Mouse (Mus musculus) right cerebral cortex, adult 18-20 months (tissue): Measurements from ENCODE around the gene Ankrd27.

Source experiments
- DNase-seq: peaks from one replicate; pipeline ENCODE4 v3.0.0; 2022; ENCODE audit warnings: mixed read lengths

Ankrd27 gene

DNA sequence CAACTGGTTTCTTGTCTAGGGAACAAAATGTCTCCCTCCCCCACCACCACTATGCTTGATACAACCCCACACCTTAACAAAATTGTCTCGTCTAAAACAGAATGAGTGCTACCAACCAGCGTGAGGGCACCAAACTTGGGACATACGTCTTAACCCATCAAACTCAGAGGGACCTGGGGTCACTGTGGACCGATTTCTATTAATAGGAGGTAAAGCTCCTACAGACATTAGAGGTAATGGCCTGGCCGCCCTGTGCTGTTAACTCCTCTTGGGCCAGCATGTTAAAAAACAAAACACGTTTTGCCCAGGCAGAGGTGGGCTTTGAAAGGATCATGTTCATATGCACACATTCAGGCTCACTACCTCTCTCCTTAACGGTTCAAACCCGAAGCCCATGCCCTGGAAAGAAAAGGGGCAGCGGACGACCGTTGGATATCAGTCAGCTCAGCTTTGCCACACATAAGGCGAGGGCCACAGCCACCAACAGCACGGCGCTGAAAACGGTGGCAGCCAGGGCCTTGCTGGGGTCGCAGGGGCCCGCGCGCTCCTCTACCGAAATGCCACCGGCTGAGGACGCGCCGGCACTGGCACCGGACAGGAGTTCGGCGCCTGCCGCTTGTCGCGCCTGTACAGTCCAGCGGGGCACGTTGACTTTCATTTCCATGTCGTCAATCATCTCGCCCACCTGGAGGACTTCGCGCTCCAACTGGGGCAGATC lies 1.8 kb upstream of the Ankrd27 start:
- no peak for DNase-seq

DNA sequence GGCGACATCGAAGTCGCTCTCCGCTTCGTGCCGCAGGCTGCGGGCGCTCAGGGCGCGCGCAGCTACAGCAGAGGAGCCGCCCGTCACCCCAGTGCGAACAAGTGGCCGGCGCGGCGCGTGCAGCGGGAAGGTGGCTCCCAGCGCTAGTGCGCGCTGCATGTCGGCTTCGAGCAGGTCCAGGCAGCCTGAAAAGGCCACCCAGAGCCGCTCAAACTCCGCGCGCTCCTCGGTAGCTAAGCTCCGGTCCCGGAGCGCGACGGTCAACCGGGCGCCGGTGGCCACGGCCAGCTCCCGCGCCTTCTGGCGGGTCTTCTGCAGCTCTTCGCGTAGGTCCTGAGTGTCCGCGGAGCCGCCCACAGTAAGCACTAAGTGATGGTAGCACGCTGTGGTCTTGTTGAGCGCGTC lies 1.3 kb upstream of the Ankrd27 start:
- no peak for DNase-seq

DNA sequence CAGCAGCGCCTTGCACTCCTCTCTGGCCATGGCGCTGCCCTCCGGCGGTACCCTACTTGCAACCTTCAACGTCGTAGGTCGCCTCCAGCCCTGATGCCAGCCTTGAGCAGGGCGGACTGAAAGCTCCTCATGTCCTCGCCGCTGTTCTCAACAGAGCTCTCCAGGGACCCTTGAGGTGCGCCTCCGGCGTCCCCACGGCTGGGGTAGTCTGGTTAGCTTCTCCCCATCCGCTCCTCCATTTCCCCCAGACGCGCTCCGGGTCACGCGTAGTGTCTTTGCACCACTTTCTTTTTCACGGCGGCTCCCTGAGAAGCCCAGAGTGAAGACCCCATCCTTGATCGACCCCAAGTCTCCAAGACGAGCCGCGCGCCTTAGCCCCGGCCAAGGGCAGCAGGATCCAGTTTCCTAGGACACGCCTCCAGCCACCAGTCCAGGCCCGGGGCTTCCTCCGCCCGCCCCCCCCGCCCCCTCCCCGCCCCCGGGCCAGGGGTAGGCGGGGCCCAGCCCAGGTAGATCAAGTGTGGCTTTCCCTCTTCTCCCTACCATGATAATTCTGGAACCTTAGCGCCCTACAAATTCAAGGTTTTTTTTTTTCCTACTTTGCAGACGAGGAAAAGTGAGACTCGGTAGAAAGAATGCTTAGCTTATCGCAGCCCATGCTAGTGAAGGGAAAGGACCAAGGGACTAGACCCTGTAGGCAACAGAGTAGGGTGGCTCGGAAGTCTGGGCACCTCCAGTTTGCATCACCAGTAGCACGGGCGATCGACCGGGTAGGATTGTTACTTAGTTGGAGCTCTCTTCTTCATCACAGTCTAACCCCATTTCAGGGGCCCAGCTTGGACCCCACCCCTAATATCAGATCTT lies 621 bp upstream of the Ankrd27 start, which contains the start of gene Rgs9bp:
TSS of gene Rgs9bp (minus strand) at position 392 of the 864 bp plus-strand sequence.
- DNase-seq = no peak

DNA sequence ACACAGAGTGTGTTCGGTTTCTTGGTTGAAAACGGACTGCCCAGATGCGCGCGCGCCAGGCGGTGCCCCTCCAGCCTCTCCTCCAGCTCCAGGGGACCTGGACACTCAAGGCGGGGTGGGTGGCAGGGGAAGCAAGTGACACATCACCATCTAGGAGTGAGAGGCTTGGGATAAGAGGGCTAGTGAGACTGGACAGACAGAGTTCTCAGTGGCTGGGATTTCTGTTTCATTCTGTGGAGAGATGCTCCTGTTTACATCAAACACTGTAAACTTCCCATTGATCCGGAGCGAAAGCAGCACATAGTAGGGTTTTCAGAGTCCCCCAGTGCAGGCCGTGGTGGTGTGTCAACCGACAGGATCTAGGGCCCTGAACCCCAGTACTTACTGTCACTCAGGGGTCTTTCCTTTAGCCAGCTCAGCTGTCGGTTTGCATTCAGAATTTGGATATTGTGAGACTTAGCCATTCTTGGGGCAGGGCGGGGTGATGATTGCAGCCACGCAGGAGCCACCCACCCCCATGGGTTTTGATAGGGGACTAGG lies 932 bp downstream of the Ankrd27 start:
- no peak for DNase-seq

DNA sequence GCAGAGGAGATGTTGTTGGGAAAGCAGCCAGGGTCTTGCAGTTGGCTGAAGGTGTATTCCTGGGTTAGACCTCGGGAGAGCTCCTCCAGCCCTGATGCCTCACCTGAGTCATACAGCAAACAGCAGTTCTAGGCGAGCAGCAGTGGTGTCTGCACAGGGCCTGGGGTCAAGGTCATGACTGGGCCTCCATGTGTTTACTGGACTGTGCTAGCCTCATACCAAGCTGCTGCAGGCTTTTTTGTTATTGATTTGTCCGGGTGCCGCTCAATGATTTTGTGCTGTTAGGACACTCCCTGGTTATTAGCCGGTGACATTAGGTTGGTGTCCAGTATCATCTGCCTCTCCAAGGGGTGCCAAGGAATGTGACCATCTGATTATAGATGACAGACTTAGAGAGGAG lies 1.7 kb downstream of the Ankrd27 start:
- DNase-seq = no peak

DNA sequence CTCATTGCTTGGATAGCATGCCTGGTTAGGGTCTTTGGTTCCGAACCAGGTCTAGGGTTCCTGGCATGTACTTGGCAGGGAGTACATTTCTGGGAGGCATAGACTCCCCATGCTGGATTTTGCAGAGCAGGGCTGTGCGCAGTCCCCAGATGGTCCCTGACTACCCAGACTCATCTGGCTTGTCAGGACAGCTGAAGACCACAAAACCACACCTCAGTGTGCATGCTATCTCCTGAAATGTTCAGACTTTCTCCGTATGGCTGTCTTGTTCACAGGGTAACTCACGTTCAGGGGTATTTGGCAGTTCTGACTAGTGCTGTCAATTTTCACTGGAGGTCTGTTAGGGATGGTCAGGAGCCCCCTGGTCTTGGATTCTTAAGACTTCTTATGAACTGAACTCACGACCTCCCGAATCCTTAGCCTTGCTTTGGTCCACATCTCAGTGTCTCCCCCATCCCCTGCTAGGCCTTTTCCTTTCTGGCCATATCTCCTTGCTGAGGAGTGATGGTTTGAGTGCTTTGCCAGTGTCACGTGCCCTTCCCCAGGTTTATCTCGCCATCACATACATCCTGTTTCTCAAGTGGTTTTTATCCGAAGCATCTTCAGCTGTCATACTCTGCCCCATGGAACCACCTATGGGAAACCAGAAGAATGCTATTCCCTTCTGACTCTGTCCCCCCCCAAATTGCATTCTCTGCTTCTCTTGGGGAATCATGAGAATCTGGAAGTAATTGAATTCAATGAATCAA lies 2.8 kb downstream of the Ankrd27 start:
- no peak for DNase-seq

DNA sequence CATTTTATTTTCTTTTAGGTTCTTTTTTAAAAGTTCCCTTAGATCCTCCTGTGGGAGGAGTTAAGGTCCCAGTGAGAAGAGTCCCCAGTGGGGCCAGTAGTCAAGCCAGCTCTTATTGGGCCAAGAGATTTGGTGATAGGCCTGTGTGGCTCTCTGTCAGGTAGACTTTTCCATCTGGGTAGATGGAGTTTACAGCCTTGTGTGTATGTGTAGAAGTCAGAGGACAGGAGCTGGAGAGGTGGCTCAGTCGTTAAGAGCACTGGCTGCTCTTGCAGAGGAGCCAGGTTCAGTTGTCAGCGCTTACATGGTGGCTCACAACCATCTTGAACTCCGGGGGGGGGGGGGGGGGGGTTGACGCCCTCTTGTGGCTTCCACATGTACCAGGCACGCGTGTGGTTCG lies 3.4 kb downstream of the Ankrd27 start:
- DNase-seq = no peak

DNA sequence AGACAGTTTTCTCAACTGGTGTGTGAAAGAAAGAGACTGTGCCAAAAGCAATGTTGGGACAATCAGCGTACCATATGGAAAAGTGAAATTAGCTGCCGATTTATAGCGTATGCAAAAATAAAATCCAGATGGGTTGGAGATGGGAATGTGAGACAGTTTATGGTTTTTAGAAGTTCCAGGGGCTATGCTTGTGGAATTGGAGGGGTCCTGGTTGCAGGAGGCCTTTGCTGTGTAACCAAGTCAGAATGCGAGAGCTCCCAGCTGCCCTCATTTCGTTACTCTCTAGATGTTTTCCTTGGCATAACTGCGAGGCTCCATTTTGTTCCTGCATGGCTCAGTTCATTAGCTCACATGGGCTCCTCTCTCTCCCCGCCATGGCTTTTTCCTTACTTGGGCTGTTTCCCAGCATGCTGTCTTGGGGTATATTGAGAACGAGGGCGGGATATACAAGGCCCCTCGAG lies 4.7 kb downstream of the Ankrd27 start:
- peak; percentile 31 for DNase-seq

DNA sequence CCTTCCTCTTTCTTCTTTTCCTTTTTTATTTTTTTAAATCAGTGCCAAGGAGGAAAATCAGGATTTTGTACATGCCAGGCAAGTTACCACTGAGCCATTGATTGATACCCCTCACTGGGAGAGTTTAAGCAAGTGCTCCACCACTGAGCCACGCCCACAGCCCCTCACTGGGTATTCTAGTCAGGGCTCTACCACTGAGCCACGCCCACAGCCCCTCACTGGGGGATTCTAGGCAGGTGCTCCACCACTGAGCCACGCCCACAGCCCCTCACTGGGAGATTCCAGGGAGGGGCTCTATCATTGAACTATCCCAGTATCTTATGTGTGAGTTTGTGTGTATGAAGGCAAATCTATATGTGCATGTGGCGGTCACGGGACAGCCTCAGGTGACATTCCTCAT lies 8.3 kb downstream of the Ankrd27 start:
- no peak for DNase-seq

DNA sequence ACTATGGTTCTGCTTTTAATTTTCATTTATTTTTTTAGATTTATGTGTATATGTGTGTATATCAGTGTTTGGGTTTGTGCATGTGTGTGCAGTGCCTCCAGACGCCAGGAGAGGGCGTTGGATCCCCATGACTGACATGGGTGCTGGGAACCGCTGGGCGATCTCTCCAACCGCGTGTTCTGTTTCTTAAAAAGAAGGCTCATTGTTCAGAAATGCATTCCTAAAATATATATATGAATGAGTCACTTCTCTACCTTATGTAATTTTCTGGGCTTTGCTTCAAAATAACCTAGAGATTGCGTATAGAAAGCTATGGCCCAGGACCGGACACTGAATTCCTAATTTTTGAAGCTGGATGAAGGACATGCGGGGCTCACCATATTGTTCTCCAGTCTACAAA lies 13.4 kb downstream of the Ankrd27 start:
- DNase-seq = peak; percentile 42

DNA sequence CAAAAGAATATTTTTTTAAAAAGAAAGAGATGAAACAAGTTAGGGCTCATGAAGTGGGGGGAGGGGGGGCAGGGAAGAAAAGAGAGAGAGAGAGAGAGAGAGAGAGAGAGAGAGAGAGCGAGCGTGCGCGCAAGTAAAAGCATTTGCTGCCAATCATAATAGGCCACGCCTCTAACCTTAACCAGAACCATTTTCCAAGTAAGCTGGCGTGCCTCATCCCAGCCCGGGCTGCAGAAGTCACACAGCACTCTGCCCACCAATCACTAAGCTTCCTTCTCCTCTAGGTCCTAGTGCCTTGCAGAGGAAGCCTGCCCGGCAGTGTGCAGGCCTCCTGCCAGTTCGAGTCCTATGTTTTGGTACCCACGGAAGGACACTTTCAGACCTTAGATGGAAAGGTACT lies 14.0 kb downstream of the Ankrd27 start:
- no peak for DNase-seq

DNA sequence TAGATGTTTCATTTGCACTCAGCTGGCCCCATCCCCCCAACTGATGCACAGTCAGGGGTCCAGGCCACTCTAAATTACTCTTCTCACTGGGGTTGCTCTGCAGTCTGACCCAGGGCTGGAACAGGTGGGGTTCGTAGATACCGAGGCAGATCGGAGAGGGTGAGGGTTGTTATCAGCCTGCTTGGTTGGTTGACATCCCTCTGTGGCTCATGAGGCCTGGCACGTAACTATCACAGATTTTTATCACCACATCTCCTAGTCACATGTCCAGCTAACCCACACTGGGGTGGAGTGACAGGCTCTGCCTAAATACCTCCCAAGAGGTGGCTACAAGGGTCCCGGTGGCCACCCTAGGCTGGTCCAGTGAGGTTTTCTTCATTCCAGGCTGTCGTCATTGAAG lies 15.1 kb downstream of the Ankrd27 start:
- no peak for DNase-seq

DNA sequence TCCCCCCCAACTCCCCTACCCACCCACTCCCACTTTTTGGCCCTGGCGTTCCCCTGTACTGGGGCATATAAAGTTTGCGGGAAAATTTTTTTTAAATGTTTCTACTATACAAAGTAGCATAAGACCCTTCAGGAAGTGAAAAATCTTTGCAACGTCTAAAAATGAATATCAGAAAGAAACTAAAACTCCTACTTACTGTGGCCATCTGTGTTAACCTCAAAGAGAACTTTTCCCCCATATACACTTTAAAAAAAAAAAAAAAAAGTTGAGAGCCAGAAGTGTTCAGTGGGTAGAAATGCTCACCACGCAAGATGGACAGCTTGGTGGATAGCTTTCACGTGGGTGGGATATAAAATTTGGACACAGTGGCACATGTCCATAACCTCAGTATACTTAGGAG lies 16.7 kb downstream of the Ankrd27 start:
- DNase-seq = no peak

DNA sequence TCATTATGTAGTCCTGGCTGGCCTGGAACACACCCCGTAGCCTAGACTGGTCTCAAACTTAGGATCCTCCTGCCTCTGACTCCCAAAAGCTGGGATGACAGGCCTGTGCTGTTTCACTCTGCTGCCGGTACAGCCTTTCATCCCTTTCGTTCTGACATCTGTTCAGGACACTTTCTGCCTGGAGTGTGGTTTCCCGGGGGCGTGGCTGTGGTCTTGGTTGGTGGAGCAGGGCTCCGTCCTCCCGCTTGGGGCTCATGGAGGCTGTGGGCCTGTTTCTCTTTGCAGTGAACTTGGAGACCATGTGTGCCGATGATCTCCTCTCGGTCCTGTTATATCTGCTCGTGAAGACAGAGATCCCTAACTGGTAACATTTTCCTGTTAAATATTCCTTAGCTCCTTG lies 20.8 kb downstream of the Ankrd27 start:
- DNase-seq = no peak

DNA sequence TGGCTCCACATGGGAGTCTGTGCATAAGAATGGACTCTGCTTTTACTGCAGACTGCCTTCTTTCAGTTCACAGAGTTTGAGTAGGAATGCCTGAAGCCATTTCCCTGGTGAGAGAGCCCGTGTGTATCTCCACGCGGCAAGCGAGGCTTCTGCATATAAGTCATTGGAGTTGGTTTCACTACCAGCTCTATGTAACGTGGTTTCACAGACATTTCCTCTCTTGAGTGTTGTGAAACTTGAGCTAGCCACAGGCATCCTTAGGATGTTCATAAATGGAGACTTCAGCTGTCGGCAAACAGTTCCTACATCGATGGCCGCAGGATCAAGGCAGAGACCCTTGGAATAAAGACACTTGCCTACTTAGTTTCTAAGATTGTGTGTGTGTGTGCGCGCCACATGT lies 23.2 kb downstream of the Ankrd27 start:
- DNase-seq = no peak

DNA sequence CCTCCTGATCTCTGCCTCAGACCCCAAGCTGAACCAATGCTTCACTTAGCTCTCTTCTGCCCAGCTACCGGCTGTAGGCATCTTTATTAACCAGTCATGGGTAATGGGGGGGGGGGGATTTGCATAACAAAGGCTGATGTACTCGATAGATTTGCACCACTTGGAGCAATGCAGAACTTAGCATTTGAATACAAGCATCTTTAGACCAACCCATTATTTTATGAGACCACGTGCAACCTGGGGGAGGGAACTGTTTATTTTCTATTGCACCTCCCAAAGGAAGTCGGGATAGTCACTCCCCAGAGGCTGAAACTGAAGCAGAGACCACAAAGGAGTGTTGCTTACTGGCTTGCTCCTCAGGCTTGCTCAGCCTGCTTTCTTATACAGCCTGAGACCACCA lies 31.5 kb downstream of the Ankrd27 start:
- no peak for DNase-seq

DNA sequence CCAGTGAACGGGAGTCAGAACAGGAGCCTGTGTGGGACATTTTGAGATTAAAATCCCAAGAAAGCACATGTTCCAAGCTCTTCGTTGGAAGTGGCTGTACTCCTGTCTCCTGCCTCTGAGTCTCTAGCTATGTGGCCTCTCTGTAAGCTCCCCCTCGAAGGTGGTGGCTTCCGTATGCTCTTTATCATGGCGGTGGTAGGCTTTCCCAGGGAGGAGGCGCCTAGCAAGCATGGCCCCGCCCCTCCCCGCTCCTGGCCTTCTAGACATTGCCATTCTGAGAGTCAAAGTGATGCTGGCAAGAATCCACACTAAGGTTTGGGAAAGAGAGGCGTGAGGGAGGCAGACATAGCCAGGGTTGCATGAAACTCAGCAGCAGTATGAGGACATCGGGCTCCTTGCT lies 36.6 kb downstream of the Ankrd27 start:
- DNase-seq = no peak

DNA sequence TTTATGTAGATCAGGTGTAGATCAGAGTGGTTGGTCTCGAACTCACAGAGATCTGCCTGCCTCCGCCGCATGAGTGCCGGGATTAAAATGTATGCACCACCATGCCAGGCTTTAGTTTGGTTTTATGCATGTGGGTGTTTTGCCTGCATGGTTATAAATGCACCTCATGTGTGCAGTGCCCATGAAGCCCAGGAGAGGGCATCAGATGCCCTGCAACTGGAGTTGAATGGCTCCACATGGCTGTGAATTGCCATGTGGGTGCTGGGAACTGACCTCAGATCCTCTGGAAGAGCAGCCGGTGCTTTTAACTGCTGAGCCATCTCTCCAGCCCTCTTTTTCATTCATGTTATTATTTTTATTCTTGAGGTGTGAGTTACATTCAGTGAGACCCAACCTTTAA lies 40.0 kb downstream of the Ankrd27 start:
- DNase-seq = no peak

DNA sequence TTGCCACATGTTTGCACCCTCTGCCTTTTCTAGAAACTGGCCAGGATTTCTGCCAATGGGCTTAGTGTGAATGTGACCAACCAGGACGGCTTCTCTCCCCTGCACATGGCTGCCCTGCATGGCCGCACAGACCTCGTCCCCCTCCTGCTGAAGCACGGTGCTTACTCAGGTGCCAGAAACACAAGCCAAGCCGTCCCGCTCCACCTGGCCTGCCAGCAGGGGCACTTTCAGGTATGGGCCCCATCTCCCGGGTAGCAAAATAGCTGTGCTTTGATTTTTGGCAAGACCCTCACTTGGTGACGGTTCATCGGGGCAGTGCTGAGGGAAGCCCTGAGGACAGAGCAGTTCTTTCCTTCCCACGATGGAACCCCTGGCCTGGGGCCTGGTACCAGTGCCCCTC lies 41.3 kb downstream of the Ankrd27 start:
- DNase-seq = no peak

DNA sequence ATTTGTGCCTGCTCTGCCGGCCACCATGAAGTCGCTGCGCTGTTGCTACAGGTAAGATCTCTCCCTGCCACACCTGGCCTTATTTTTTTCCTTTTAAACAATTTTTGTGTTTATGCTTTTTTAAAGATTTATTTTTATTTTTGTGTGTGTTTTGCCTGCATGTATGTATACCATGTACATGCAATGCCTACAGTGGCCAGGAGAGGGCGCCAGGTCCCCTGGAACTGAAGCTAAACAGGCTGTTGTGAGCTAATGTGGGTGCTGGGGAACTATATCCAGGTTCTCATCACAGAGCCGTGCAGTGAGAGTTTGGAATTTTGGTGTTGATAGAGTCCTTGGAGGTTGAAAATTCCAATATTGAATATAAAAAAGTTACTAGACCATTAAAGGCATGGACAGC lies 42.5 kb downstream of the Ankrd27 start:
- no peak for DNase-seq

DNA sequence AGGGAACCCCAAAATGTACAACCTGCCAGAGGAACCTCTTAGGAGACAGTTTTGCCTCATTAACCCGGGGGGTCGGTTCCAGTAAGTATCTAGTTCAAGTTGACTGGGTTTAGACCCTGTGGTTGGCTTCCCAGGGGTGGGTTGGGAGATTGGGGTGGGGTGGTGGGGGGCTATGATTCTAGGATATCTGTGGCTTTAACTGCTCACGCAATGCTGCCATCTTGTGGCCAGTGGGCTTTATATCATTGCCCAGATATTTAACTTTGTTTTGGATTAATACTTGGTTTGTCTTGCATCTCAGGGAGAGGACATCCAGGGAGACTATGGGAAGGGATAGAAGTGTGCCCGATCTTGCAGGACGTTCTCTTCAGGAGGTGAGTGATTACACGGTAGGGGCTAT lies 50.2 kb downstream of the Ankrd27 start:
- DNase-seq = peak; percentile 21

DNA sequence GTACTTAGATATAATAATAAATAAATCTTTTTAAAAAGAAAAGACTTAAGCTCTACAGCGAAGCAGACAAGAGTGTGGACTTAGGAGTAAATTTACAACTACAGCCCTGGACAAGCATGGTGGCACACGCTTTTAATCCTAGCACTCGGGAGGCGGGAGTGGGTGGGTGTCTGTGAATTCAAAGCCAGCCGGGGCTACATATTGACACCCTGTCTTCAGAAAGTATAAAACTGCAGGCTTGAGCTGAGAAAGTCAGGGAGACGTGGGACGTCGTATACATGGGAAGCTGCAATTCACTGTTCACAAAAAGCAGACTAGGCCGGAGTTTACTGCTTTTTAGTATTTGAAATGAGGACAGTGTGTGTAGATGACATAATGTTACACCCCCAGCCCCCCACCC lies 50.8 kb downstream of the Ankrd27 start:
- DNase-seq = peak; percentile 66

DNA sequence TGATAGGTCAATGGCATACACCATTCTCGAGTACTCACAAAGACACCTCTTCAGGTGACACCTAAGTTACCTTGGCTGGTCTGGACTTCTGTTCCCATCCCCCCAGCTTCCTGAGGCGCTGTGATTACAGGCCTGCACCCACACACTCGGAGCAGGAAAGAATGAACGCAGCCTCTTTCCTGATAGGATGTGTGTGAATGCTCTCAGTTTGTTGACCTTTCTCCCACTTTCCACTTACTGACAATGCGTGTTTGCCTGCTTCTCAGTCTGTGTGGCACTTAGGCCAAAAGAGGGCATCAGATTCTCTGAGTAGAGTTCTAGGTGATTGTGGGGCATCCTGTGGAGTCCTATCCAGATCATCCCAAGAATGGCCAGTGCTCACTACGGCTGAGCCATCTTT lies 54.0 kb downstream of the Ankrd27 start:
- DNase-seq = no peak
